23 mouse cellular contexts compared by ENCODE assay signal in genomic region chr10:123671208-123671607, GRCm38 (mm10).
A peak's percentile ranks its signal among the peaks of the same experiment; 100 is the strongest.
DNase-seq lines count a peak whose midpoint lies in the region; ATAC-seq and TF ChIP-seq lines count a peak whose summit lies in the region.
"Had no signal": no experiment of that assay in that cellular context is flagged by ENCODE, and none has a peak within 500 bp of the region (broad histone marks: within the 10 kb centered on the region; RNA-seq: fewer than 3 reads in every experiment).

No protein-coding gene starts in this region.

- no peaks in the 10 kb centered on the region for H3K27me3 ChIP-seq in embryonic facial prominence, embryonic 14.5 days (replicated peaks; ENCODE audit: control insufficient read depth, insufficient read depth, low read length)
- no peaks in the 10 kb centered on the region for H3K27me3 ChIP-seq in embryonic facial prominence, embryonic 10.5 days (replicated peaks; ENCODE audit: low read depth, poor library complexity, severe bottlenecking)
- H3K27me3 ChIP-seq in kidney, embryonic 15.5 days = no peaks in the 10 kb centered on the region
- H3K27me3 ChIP-seq: CH12.LX; embryonic facial prominence, embryonic 15.5 days; hindbrain, embryonic 13.5 days had no signal

- H3K9me3 ChIP-seq in embryonic facial prominence, embryonic 14.5 days (ENCODE audit: control insufficient read depth, low read length) = 0 out of 2 replicates have a peak, but pooled peaks cover 3% of the 10 kb centered on the region
- no peaks in the 10 kb centered on the region for H3K9me3 ChIP-seq in embryonic facial prominence, embryonic 10.5 days
- H3K9me3 ChIP-seq in kidney, embryonic 15.5 days (replicated peaks) = no peaks in the 10 kb centered on the region
- H3K9me3 ChIP-seq: embryonic facial prominence, embryonic 15.5 days; hindbrain, embryonic 13.5 days had no signal

- no peaks in the 10 kb centered on the region for H3K36me3 ChIP-seq in embryonic facial prominence, embryonic 14.5 days (ENCODE audit: control insufficient read depth, insufficient read depth, low read length)
- H3K36me3 ChIP-seq in embryonic facial prominence, embryonic 10.5 days (replicated peaks) = no peaks in the 10 kb centered on the region
- H3K36me3 ChIP-seq in kidney, embryonic 15.5 days = no peaks in the 10 kb centered on the region
- H3K36me3 ChIP-seq: embryonic facial prominence, embryonic 15.5 days; G1E; hindbrain, embryonic 13.5 days had no signal

- no peaks in the 10 kb centered on the region for H3K4me1 ChIP-seq in embryonic facial prominence, embryonic 14.5 days (ENCODE audit: control insufficient read depth, insufficient read depth, low read length)
- H3K4me1 ChIP-seq in embryonic facial prominence, embryonic 10.5 days = peaks cover 6% of the 10 kb centered on the region
- peaks cover 16% of the 10 kb centered on the region; the same call in 1 of the 2 replicates for H3K4me1 ChIP-seq in kidney, embryonic 15.5 days
- H3K4me1 ChIP-seq: embryonic facial prominence, embryonic 15.5 days had no signal

- H3K27ac ChIP-seq in embryonic facial prominence, embryonic 14.5 days (replicated peaks; ENCODE audit: low read depth, low read length) = no peak overlapping the region
- no peak overlapping the region for H3K27ac ChIP-seq in embryonic facial prominence, embryonic 10.5 days (replicated peaks)
- H3K27ac ChIP-seq in kidney, embryonic 15.5 days = no peak overlapping the region
- H3K27ac ChIP-seq in layer of hippocampus, adult 2 months = peak overlapping the region; percentile 43; the same call in 1 of the 2 replicates
- H3K27ac ChIP-seq: embryonic facial prominence, embryonic 15.5 days; gastrocnemius, adult 2 months; hindbrain, embryonic 13.5 days; hindbrain, postnatal 0 days had no signal

- H3K9ac ChIP-seq in embryonic facial prominence, embryonic 14.5 days (ENCODE audit: low read depth, low read length) = no peak overlapping the region
- H3K9ac ChIP-seq in kidney, embryonic 15.5 days = no peak overlapping the region
- H3K9ac ChIP-seq: embryonic facial prominence, embryonic 15.5 days; forebrain, postnatal 0 days; hindbrain, embryonic 13.5 days had no signal

- no peak overlapping the region for H3K4me3 ChIP-seq in embryonic facial prominence, embryonic 14.5 days (ENCODE audit: low read depth, low read length)
- no peak overlapping the region for H3K4me3 ChIP-seq in embryonic facial prominence, embryonic 10.5 days
- no peak overlapping the region for H3K4me3 ChIP-seq in kidney, embryonic 15.5 days (replicated peaks)
- H3K4me3 ChIP-seq in layer of hippocampus, adult 2 months = no peak overlapping the region
- H3K4me3 ChIP-seq: embryonic facial prominence, embryonic 15.5 days; gastrocnemius, adult 2 months; hindbrain, embryonic 13.5 days had no signal

- no peak for TF ChIP-seq CTCF in layer of hippocampus, adult 2 months (conservative IDR thresholded peaks at IDR 0.05)

- no peak for ATAC-seq in embryonic facial prominence, embryonic 14.5 days (ENCODE audit: low read depth)
- ATAC-seq in kidney, embryonic 15.5 days (replicated peaks; ENCODE audit: low FRiP score) = peak; percentile 66
- ATAC-seq: forebrain, embryonic 14.5 days; forebrain, postnatal 0 days; hindbrain, postnatal 0 days; Patski had no signal

- no peak overlapping the region for H3K4me2 ChIP-seq in embryonic facial prominence, embryonic 14.5 days (ENCODE audit: low read depth, low read length)
- H3K4me2 ChIP-seq in kidney, embryonic 15.5 days = no peak overlapping the region
- H3K4me2 ChIP-seq: embryonic facial prominence, embryonic 15.5 days; heart, embryonic 11.5 days; hindbrain, embryonic 13.5 days had no signal

- peak; percentile 16 for DNase-seq in embryonic facial prominence, embryonic 14.5 days (ENCODE audit: low spot score)
- DNase-seq in embryonic facial prominence, embryonic 10.5 days (ENCODE audit: low spot score) = no peak
- no peak for DNase-seq in kidney, adult 11 months
- DNase-seq in layer of hippocampus, adult 2 months (ENCODE audit: low spot score in 2 of 2) = no peak
- DNase-seq in layer of hippocampus, adult 8-10 months (ENCODE audit: low spot score in 2 of 2) = no peak
- DNase-seq: adrenal gland, postnatal 10 days; adrenal gland, postnatal 36 days; B cell, adult 2 months; cerebellum, adult 18-20 months; cerebellum, adult 9-10 months; cerebellum, postnatal 14 days; forebrain, postnatal 0 days; gastrocnemius, adult 2 months; gastrocnemius, postnatal 14 days had no signal
